ENCODE assay signal across 8 mouse cellular contexts in genomic region chr1:70725655-70726066, GRCm38 (mm10). TPM values are rescaled to one million over a fixed set of nuclear protein-coding genes. Genes with fewer than 3 reads are reported as not detected.
A peak's percentile ranks its signal among the peaks of the same experiment; 100 is the strongest.
DNase-seq lines count a peak whose midpoint lies in the region.

Vwc2l (plus strand) TSS chr1:70725715.

- DNase-seq in spleen, postnatal 4 days (ENCODE audit: low spot score in 2 of 2) = peak; percentile 19 to 67
- no peak for DNase-seq in spleen, postnatal 36 days (ENCODE audit: low spot score in 2 of 2)
- DNase-seq in embryo, embryonic 11 days = peak; percentile 88
- peak; percentile 86 for DNase-seq in heart, postnatal 4 days
- DNase-seq in layer of hippocampus, adult 11-12 months (ENCODE audit: low spot score) = peak; percentile 24
- DNase-seq in lung, postnatal 10 days = peak; percentile 64
- peak; percentile 86 for DNase-seq in retina, embryonic 14.5 days (ENCODE audit: low spot score)
- DNase-seq in MN1 (ENCODE audit: low spot score) = no peak

RNA-seq across cellular contexts. Expression of gene Vwc2l, which starts in this region (rescaled TPM):
- total RNA-seq in heart, postnatal 4 days (2021) = not detected

Comparison
In these comparisons a context has a peak if more than half of its experiments do, and no peak if none do; other contexts are left out.
1. DNase-seq: peak in spleen, postnatal 4 days (2 of 2), embryo, embryonic 11 days (single experiment), layer of hippocampus, adult 11-12 months (single experiment), lung, postnatal 10 days (single experiment) and retina, embryonic 14.5 days (single experiment); none in spleen, postnatal 36 days (0 of 2) and MN1 (single experiment).
2. Peak in DNase-seq in heart, postnatal 4 days; RNA of the gene not detected or under 1 TPM.